Mouse (Mus musculus) olfactory bulb, adult 2 months (tissue): ENCODE results near the gene Slc25a20.

Source experiments
- CTCF ChIP-seq: fragments of 200-500 bp; IDR thresholded peaks from 2 replicates; pipeline ENCODE4 v1.5.1; 2012; ENCODE audit warnings: low read depth, mild to moderate bottlenecking, low read length, moderate library complexity; ENCODE audit not compliant: insufficient read depth
- POLR2A ChIP-seq: fragments of 200-500 bp; IDR thresholded peaks from 2 replicates; pipeline ENCODE4 v1.6.1; 2012; ENCODE audit warnings: mild to moderate bottlenecking, low read depth, low read length, moderate library complexity; ENCODE audit not compliant: insufficient read depth

DNA sequence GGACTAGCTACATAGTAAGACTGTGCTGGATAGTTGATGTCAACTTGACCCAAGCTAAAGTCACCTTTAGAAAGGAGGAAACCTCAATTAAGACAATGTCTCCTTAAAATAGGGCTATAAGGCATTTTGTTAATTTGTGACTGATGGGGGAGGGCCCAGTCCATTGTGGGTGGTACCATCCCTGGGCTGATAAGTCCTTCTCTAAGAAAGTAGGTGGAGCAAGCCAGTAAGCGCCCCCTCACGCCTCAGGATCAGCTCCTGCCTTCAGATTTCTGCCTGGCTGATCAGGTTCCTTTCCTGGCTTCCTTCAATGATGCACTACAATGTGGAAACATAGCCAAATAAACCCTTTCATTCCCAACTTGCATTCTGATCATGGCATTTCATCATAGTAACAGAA is 26.5 kb upstream of the Slc25a20 start:
- no peak for TF ChIP-seq CTCF
- no peak for TF ChIP-seq POLR2A
